Mouse (Mus musculus) heart, embryonic 14.5 days (tissue): ENCODE measurements around the gene Gramd4. TPM values are rescaled to one million over a fixed set of nuclear protein-coding genes. Genes with fewer than 3 reads are reported as not detected.
"Not testable (repeated sequence)": the region's sequence is repeated elsewhere in the genome, so short reads cannot be mapped to it uniquely, and the experiment has no call there.

Experiments used
- ATAC-seq: fragments of 200-750 bp; cut with Nextera tagmentation; 2 replicates; pipeline ENCODE4 v1.8.0; 2017; ENCODE audit warnings: low read depth, moderate TSS enrichment; ENCODE audit not compliant: insufficient number of reproducible peaks, insufficient read depth, low FRiP score
- H3K27ac ChIP-seq, 2 experiments: fragments of 200-500 bp in 1 of 2; fragments of 300-500 bp in 1 of 2; sonication (generic) in 1 of 2; replicated peaks in 1 of 2; 2 replicates each; pipeline ENCODE4 v1.5.1; 2012 to 2014; ENCODE audit warnings: low read depth in 2 of 2, low read length in 2 of 2, control low read depth in 1 of 2, mild to moderate bottlenecking in 1 of 2, mixed read lengths in 1 of 2; ENCODE audit not compliant: control insufficient read depth in 1 of 2, insufficient read depth in 1 of 2
- H3K27me3 ChIP-seq: fragments of 300-500 bp; sonication (generic); 2 replicates; pipeline ENCODE4 v1.6.1; 2014; ENCODE audit warnings: mild to moderate bottlenecking, low read length, control low read depth; ENCODE audit not compliant: control insufficient read depth, insufficient read depth
- H3K36me3 ChIP-seq: fragments of 300-500 bp; sonication (generic); 2 replicates; pipeline ENCODE4 v1.6.1; 2014; ENCODE audit warnings: mild to moderate bottlenecking, control low read depth, low read length, mixed read lengths; ENCODE audit not compliant: control insufficient read depth, insufficient read depth
- H3K4me1 ChIP-seq, 2 experiments: fragments of 200-500 bp in 1 of 2; fragments of 300-500 bp in 1 of 2; sonication (generic) in 1 of 2; 2 replicates each; pipeline ENCODE4 v1.6.1; 2012 to 2014; ENCODE audit warnings: low read length in 2 of 2, control low read depth in 1 of 2, mixed read lengths in 1 of 2; ENCODE audit not compliant: control insufficient read depth in 2 of 2, insufficient read depth in 2 of 2
- H3K4me2 ChIP-seq: fragments of 300-500 bp; sonication (generic); 2 replicates; pipeline ENCODE4 v1.6.1; 2014; ENCODE audit warnings: mild to moderate bottlenecking, low read length
- H3K4me3 ChIP-seq, 2 experiments: fragments of 200-500 bp in 1 of 2; fragments of 300-500 bp in 1 of 2; sonication (generic) in 1 of 2; 2 replicates each; pipeline ENCODE4 v1.5.1; 2012 to 2014; ENCODE audit warnings: low read length in 2 of 2, mild to moderate bottlenecking in 2 of 2, control low read depth in 1 of 2, low read depth in 1 of 2, moderate library complexity in 1 of 2; ENCODE audit not compliant: control insufficient read depth in 1 of 2, insufficient read depth in 1 of 2
- H3K9ac ChIP-seq: fragments of 300-500 bp; sonication (generic); 2 replicates; pipeline ENCODE4 v1.6.1; 2014; ENCODE audit warnings: mild to moderate bottlenecking, low read length
- H3K9me3 ChIP-seq: fragments of 300-500 bp; sonication (generic); 2 replicates; pipeline ENCODE4 v1.6.1; 2016; ENCODE audit warnings: low read length, control low read depth; ENCODE audit not compliant: control insufficient read depth
- WGBS: fragments of 180-500 bp; shearing (Covaris S2); extraction: QIAGEN DNeasy Blood & Tissue Kit; methylation state at CpG from one replicate; pipeline ENCODE4 v1.1.7; 2014; 5-methylcytosine and 5-hydroxymethylcytosine counted together
- polyA plus RNA-seq: library from polyadenylated mRNA; unstranded; fragments of >200 nt; fragmentation: Nextera tagmentation; extraction: Ambion mirVana; gene quantifications from 2 replicates; pipeline ENCODE4 v1.2.1, GENCODE M21; 2014

Gramd4 gene
- polyA plus RNA-seq, 1 experiment from 2014 or later = 10.9 TPM

DNA sequence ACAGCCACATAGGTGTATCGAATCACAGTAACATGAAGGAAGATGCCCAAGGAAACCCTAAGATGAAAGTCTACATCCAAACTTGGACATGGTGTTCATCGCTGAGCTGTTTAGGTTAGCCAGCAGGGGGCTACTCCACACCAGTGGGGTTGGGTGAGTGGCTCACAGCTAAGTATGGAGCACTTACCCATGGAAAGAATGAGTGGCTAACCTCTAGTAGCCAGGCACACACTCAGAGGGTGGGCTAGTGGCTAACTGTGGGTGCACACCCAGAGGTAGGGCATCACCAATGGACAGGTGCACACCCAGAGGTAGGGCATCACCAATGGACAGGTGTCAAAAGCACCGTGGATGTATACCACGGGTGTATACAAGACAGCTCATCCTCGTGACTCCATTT lies 102.2 kb downstream of the Gramd4 start:
- WGBS = 93% methylated on average over 5 of the region's 5 CpGs

DNA sequence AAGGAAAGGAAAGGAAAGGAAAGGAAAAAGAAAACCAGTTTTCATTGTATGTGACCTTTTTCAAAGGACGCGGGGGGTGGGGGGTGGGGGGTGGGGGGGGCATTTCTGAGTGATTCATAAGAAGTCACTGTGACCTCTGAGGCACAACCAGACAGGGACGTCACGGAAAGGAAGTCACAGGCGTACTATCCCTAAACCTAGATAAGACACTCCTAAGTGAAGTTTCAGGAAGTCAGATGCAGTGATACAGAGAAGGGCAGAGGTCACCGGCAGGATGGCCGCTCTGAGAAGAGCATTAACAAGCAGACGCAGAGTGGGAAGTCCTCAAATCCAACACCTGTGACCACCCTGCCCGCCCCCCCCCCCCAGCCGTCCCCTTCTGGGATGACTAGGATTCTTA lies 103.4 kb downstream of the Gramd4 start:
- H3K27ac ChIP-seq = no peak overlapping the region
- peaks cover 45% of the 10 kb centered on the region for H3K36me3 ChIP-seq
- no peaks in the 10 kb centered on the region for H3K27me3 ChIP-seq
- no peak overlapping the region for H3K4me3 ChIP-seq
- H3K9ac ChIP-seq = no peak overlapping the region
- ATAC-seq = no peak
- no peak overlapping the region for H3K4me2 ChIP-seq
- H3K9me3 ChIP-seq = 0 out of 2 replicates have a peak, but pooled peaks cover 3% of the 10 kb centered on the region
- H3K4me1 ChIP-seq = peaks cover 0 to 2% of the 10 kb centered on the region in 2 experiments; a peak in 1 of 4 replicates
- WGBS = 54% methylated on average over 10 of the region's 10 CpGs

More for the DNA sequence above, 102.2 kb downstream of the Gramd4 start:
- Histone ChIP-seq H3K27me3 (no peaks in the 10 kb centered on the region), H3K4me3 (no peak overlapping the region), H3K9me3 (0 out of 2 replicates have a peak, but pooled peaks cover 3% of the 10 kb centered on the region), H3K36me3 (peaks cover 54% of the 10 kb centered on the region), H3K4me1 (peaks cover 0 to 2% of the 10 kb centered on the region in 2 experiments; a peak in 1 of 4 replicates), H3K27ac (no peak overlapping the region), H3K9ac (no peak overlapping the region), H3K4me2 (no peak overlapping the region)
- no peak for ATAC-seq

DNA sequence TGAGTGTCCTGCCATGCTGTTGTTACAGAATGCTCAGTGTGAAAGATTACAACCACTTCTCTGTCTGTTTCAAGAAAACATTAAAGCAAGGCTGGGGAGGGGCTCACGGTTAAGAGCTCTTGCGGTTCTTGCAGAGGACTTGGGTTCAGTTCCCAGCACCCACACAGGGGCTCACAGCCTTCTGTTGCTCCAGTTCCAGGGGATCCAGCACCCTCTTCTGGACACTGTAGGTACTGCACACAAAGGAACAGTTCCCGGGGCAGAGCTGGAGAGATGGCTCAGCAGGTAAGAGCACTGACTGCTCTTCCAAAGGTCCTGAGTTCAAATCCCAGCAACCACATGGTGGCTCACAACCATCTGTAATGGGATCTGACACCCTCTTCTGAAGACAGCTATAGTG lies 104.3 kb downstream of the Gramd4 start:
- H3K9me3 ChIP-seq, ATAC-seq, H3K4me2 ChIP-seq, H3K4me3 ChIP-seq, H3K4me1 ChIP-seq, H3K27ac ChIP-seq, H3K27me3 ChIP-seq, H3K9ac ChIP-seq: not testable (repeated sequence)
- H3K36me3 ChIP-seq = peaks cover 41% of the 10 kb centered on the region
- 98% methylated on average over 3 of the region's 3 CpGs for WGBS

DNA sequence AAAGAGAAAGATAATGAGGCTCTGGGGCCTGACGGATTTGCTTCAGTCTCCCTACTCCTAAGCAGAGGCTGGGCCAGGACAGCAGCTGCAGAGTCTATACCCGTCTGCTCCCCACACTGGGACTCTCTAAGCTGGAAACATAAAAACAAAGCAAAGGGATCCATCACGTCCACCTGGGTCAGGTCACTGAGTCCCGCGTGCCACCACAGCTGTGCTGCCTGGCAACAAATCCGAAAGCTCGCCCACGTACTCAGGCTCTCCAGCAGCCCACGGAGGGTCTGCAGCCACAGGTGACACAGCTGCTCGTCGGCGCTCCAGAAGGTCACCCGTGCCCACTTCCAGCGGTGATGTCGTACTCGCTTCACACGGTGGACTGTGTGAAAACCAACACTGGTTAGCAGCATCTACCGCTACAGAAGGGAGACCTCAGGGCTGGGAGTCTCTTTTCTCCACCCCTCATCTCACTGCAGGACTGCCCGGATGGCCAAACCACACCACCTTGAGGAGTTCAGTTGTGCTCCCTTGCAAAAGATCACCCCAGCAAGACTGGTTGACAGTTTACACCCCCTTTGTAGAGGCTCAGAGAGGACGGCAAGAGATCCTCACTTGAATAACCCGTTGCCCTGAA lies 107.3 kb downstream of the Gramd4 start:
- Histone ChIP-seq H3K36me3 (peaks cover 36% of the 10 kb centered on the region), H3K4me2 (no peak overlapping the region), H3K27ac (no peak overlapping the region), H3K9me3 (0 out of 2 replicates have a peak, but pooled peaks cover 3% of the 10 kb centered on the region), H3K4me1 (peaks cover 19 to 22% of the 10 kb centered on the region in 2 experiments), H3K4me3 (no peak overlapping the region), H3K27me3 (no peaks in the 10 kb centered on the region), H3K9ac (no peak overlapping the region)
- WGBS = 80% methylated on average over 21 of the region's 21 CpGs
- ATAC-seq = no peak

DNA sequence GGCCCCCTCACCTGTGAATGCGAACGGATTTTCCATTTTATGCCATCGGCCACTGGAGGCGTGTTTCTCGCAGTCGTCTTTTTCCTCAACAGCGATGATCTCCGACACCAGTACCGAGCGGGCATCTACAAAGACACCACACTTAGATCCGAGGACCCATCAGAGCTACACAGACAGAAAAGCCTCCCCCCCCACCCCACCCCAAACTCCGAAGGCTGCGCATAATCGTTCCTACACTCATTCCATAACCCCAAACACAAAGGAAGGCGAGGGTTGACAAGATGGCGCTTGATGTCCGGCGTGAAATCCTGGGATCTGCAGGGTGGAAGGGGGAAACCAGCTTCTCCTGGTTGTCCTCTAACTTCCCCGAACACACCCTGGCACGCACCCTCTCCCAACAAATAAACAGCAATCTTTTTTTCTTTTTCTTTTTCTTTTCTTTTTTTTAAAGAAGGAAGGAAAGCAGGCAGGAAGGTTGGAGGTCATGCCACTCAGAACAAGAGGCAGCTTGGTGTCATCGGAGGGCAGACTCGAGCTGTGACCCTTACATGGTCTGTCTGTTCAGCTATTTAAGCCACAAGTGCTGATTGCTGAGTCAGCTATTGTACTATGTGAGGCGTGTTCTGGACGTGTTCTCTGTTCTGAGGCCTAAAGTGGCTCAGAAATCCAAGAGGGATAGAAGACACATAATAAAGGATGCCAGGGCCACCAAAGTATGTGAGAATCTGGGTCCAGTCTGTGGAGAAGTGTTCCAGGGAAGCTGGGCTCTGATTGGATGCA lies 108.5 kb downstream of the Gramd4 start:
- H3K4me1 ChIP-seq = peaks cover 23 to 30% of the 10 kb centered on the region in 2 experiments
- H3K27me3 ChIP-seq = no peaks in the 10 kb centered on the region
- WGBS = 82% methylated on average over 24 of the region's 24 CpGs
- H3K27ac ChIP-seq = no peak overlapping the region
- 0 out of 2 replicates have a peak, but pooled peaks cover 3% of the 10 kb centered on the region for H3K9me3 ChIP-seq
- H3K4me2 ChIP-seq = no peak overlapping the region
- no peak overlapping the region for H3K4me3 ChIP-seq
- peaks cover 36% of the 10 kb centered on the region for H3K36me3 ChIP-seq
- ATAC-seq = no peak
- H3K9ac ChIP-seq = no peak overlapping the region

DNA sequence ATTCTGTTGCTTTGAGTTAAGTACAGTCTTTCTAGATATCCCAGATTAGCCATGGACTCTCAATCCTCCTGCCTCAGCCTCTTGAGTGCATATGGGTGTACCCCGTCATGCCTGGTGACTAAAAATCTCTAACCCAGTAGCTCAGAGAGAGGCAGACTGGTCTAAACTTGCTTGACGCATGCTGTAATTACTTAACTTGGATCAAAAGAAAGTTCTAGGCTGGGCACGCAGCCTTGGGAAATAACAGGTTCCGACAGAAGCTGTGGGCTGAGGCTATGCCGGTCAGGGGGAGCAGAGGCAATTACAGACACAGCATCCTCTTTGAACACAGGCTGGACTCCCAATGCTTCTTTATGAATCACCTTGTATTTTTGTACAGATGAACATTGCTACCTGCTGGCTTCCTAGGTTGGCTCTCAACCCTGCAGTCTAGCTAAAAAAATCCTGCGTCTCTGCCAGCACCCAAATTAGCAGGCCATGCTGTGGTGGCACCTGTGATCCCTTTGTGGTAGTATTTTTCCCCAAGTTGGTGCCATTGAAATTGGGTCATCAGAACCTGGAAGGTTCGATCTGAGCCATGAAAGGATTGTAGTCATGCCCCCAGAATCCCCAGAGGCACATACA lies 109.6 kb downstream of the Gramd4 start:
- Histone ChIP-seq H3K4me3 (no peak overlapping the region), H3K9me3 (no peaks in the 10 kb centered on the region), H3K9ac (no peak overlapping the region), H3K4me1 (peaks cover 27 to 41% of the 10 kb centered on the region in 2 experiments), H3K27ac (no peak overlapping the region), H3K4me2 (no peak overlapping the region), H3K27me3 (no peaks in the 10 kb centered on the region), H3K36me3 (peaks cover 25% of the 10 kb centered on the region)
- WGBS = 93% methylated on average over 7 of the region's 7 CpGs
- ATAC-seq = no peak

DNA sequence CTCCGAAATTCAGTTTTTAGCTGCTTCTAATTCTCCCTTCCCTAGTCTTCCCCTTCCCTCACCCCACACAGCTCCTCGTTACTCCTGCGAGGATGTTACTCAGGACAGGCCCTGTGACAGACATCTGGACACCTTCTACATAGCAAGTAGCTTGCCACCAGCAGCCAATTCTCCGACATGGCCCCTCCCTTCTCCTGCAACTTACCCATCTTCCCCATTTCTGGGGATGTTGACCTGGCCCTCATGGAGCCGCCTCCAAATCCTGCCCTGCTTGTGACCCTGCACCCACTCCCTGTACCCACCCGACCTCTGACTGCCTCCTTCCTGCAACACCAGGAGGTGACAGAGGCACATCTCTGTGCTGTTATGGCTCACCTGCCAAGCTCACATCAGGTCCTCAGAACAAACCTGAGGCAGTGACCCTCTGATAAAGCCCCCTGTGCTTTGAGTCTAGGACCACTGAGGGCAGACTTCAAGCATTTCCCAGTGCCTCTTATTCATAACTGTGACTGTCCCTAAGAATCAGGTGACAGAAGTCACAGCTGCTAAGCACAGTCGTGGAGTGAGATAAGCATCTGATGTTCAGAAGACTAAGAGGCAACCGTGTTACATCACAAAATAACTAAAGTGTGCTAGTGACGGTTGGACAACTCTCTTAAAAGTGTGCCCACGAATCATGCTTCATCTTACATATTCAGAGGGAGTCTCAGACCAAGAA lies 110.5 kb downstream of the Gramd4 start:
- Histone ChIP-seq H3K9me3 (no peaks in the 10 kb centered on the region), H3K9ac (no peak overlapping the region), H3K4me2 (no peak overlapping the region), H3K4me1 (peaks cover 35 to 48% of the 10 kb centered on the region in 2 experiments), H3K36me3 (peaks cover 19% of the 10 kb centered on the region), H3K4me3 (no peak overlapping the region), H3K27ac (no peak overlapping the region), H3K27me3 (no peaks in the 10 kb centered on the region)
- WGBS = 69% methylated on average over 10 of the region's 10 CpGs
- ATAC-seq = no peak
